Mouse (Mus musculus) cerebellum, postnatal 4 days (tissue): ENCODE data around the gene Chit1.

ENCODE experiments used
- DNase-seq, 2 experiments: peaks; one replicate each; pipeline ENCODE4 v3.0.0; 2022; ENCODE audit warnings: low spot score in 2 of 2, mixed read lengths in 1 of 2

Gene Chit1

DNA sequence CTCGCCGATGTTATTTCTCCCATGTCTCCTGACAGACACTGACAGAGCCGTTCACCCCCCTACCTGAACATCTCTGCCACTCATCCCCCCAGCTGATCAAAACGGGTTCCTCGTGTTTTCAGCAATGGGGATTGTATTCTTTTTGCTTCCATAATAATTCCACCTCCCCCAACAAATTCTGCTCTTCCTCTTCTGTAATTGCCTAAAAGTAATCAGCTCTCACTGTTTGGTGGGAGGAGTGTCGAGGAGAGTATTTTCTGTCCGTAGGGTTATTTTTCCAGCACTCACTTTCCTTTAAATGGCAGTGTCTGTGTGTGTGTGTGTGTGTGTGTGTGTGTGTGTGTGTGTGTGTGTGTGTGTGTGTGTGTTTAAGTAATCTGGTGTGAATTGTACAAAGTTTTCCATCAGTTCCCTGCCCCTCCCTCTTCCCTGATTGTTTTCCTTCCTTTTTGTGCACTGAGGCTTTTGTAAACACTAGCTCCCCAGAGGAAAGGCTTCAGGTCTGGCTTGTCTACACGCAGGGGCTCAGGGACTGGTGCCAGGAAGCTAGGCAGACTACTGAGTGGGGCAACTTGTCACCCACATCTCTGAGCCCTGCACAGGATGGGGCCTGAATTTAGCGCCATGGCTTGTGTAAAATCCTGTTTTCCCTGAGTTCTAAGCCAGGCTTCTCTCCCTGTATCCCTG lies 31.4 kb upstream of the Chit1 start:
- DNase-seq, result no peak

- no peak for DNase-seq
Measured at GRCm38 (mm10) chr1:134080406-134080805, 30.6 kb upstream of the Chit1 start.

- no peak for DNase-seq
Measured at GRCm38 (mm10) chr1:134080881-134081450, 30.1 kb upstream of the Chit1 start.

DNA sequence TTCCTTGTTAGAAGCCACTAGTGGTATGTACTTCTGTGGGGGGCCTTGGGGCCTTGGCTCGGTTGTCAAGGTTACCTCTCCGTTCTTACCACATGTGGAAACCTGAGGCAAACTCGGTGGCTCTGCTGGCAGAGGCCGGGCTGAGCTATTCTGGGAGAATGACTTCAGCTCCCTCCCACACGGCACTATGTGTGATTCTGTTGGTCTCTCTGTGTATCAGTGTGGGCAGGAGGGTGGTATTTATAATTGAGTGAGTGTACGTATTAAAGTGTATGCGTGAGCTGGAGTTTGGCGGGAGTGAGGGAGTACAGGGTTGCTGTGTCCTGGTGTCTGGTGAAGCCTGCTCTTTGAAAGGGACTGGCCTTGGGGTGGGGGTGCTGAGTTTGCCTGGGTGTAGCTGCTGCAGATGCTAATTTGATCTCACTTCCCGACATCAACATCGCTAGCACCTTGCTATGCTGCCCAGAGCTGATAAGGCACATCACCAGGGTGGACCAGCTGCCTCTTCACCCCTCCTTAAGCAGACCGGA lies 28.0 kb upstream of the Chit1 start:
- no peak for DNase-seq

GRCm38 (mm10) chr1:134083676-134084075 lies 27.4 kb upstream of the Chit1 start:
- DNase-seq, result no peak

DNA sequence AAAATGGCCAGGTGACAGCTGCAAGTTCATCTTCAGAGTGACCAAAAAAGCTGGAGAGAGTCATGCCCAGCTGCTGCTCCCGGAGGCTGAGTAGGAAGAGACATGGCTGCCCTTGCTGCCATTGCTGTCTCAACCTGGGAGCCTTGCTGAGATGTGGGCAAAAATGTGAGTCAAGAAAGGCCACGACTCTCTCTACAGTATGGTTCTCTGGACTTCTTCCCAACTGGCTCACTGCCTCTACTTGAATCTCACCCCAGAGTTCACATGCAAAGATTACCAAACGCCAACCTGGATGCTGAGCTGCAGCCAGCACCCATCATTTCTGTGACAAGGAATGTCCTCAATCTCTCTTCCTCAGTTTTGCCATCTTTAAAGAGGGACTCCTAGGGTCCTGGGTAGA lies 26.9 kb upstream of the Chit1 start:
- DNase-seq, result no peak

GRCm38 (mm10) chr1:134086017-134086416 lies 25.0 kb upstream of the Chit1 start:
- DNase-seq, result no peak

DNA sequence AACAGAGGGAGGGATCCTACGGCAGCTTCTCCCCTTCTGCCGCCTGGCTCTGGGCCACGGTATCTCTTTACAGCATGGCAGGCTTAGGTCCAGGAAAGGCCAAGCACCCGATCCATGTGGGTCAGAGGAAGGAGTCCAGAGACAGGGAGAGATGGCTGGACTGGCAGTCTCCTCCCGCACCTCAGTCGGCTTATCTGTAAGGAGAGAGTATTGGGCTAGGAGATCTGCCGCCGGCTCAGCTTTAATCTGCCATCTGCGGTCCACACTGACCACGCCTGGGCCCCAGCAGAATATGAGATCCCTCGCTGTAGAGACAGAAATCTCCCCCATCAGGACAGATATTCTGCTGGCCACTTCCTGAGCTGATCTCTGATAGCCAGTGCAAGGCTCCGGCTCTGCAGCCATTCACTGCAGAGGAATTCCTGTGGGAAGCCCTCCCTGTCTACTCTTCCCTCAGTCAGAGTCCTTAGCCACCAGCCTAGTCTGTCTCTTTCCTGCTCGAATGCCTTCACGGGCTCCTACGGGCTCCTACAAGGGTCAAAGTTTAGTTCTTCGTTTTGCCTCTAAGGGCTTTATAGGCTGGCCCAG lies 24.1 kb upstream of the Chit1 start:
- no peak for DNase-seq

DNA sequence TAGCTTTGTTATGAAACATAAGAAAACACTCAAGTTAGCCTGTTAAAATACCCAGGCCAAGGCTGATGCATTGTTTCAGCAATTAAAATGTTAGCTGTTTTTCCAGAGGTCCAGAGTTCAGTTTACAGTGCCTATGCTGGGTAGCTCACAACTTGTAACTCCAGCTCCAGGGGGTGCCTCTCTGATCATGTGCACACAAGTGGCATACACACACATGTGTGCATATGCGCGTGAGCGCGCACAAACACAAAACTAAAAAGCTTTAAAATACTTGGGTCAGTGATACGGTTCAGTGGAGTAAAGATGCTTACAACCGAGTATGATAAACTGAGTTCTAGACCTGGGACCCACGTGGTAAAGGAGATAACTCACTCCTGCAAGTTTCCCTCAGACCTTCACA lies 22.0 kb upstream of the Chit1 start:
- no peak for DNase-seq

DNA sequence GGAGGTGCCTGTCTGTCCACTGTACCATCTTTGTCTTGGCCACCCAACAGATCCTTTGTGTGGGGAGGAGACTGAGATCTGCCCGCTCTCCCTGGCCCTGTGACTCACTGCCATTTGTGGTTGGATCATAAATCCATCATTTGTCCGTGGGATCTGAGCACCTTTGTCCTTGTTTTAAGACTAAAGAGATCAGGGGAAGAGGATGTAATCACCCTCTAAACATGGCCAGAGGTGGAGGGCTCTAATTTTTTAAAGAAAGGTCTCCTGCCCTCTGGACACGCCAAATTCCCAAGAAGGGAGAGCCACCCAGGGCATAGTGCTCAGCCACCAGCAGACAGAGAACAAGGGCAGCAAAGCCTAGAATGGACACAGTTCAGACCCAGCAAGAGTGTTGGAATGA lies 19.2 kb upstream of the Chit1 start:
- DNase-seq, result no peak

GRCm38 (mm10) chr1:134092368-134092767 lies 18.7 kb upstream of the Chit1 start:
- DNase-seq, result no peak

DNA sequence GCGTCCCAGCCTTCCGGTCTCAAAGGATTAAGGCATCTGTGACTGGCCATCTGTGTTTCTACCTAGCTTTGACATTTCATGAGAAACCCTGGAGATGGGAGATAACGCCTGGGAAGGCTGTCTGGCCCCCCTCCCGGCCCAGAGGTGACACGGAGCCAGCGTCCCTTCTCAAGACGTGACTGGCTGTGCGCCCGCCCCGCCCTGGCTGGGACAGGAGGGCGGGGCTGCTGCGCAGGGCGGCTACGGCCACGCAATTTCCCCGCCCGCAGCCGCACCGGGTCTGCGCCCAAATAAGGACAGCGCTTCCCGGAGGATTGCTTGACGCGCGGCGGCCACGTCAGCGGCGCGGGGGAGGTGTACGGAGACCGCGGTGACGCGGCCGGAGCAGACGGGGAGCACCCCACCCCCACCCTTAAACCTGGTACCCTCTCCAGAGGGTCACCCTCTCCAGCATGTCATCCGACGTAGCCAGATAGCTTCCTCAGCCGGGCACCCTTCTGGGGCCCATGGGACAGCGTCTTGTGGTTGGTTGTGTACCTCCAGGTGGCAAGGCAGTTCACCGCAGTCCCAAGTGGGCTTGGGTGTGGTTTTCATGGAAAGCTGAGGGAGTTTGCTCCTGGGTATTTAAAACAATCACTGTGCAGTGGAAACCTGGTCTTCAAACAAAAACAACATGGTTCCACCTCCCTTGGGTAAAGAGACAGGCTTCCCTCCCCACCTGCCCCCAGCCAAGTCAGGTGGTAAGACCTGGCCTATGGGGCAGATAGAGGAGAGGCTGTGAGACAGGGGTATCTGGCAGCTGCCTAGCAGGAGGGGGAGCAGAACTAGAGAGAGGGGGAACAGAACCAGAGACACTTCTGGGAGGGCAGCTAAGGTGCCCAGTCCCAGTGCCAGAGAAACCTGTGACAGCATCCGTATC lies 17.9 kb upstream of the Chit1 start:
- peak; percentile 53 to 70 for DNase-seq

DNA sequence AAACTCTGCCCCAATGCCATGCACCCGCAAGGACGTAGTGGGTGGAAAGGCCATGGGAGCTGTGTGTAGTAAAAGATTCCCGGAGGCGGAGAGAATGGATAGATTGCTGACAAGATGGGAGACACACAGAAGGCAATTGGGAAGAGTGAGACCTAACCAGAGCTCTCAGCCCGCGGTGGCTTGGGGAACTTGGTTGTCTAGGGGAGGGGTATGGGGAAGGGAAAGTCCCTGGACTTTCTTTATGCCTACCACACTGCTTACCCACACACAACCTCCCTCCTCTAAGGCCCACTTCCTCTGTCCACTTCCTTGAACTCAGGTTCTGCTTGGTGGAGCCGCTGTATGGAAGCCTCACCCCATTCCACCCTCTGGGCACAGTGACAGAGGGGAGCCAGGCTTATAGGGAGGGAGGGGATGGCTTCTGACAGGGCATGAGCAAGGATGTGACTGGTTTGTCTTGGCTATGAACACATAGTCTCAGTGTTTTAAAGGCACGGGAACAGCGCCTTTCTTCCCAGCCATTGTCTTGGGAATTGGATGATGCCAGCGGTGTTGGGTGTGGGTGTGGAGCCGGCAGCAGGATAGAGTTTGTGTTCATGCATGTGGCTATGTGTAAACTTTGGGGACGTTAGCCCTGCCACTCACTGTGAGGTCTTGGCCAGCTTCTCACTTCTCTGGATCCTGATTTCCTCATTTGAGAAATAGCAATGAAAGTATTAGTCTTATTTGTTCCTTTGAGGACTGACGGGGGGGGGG lies 17.1 kb upstream of the Chit1 start:
- no peak for DNase-seq

DNA sequence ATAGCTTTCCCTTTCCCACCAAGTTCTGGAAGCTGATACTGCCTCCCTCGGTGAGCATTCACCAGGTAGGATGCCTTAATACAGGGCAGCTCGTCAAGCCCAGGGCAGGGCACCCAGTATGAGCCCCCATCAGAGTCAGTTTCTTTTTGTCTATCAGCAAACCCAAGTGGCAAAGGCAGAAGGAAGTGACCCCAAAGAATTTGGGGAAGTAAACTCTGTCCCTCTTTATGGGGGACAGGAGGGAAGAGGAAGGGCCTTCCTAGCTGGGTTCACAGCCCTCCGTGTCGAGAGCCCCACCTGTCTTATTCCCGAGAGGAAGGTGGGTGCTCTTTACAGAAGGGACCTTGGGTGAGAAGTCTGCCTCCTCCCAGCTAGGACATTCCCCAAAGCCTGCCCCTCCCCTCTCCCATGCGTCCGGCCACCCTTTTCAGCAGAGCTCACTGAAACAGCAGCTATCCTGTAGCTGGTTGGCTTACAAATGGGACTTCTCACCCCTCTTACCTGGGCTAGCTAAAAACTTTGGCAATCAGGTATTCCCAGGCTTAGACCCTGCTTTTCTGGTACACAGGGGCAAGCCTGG lies 15.9 kb upstream of the Chit1 start:
- DNase-seq, result no peak

GRCm38 (mm10) chr1:134095721-134096120 lies 15.3 kb upstream of the Chit1 start:
- no peak for DNase-seq

- no peak for DNase-seq
Measured at GRCm38 (mm10) chr1:134096264-134096934, 14.6 kb upstream of the Chit1 start.

- no peak for DNase-seq
Measured at GRCm38 (mm10) chr1:134097080-134097855, 13.8 kb upstream of the Chit1 start.

GRCm38 (mm10) chr1:134097956-134098725 lies 12.9 kb upstream of the Chit1 start:
- DNase-seq, result no peak
